In the genomic region with DNA sequence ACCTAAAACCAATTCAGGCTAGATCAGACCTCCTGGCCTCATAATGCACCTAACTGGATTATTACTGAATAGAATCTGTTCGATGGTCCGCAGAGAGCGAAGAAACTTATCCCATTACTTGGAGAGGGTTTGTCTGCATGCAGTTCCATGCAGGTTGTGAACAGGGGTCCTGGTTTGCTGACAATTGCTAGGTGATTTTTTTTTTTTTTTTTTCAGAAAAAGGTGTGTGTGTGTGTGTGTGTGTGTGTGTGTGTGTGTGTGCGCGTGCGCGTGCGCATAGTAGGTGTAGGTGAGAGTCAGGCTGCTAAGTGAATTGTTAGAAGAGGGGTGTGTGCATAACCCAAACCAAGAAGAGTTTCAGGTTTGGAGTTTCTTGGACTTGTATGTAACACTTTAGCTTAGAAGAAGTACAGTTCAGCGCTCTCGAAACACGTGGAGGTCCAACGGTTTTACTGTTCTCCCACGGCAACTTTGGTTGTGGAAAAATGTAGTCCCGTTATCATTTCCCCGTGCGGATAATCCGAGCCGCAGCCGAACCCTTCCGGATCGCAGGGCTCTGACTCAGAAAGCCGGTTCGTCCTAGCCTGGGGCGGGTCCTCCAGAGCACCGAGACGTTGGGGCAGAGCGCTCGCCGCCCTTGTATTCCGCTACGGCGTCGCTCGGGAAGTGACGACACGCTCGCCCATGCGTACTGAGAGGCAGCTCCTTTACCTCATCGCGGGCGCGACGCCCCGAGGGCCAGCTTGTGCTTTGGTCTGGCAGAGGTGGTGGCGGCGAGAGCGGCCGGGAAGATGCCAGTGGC, we compare ENCODE assay signal across 8 mouse cellular contexts. TPM values are rescaled to one million over a fixed set of nuclear protein-coding genes. Genes with fewer than 3 reads are reported as not detected.
DNase-seq lines count a peak whose midpoint lies in the region; ATAC-seq lines count a peak whose summit lies in the region.

Gene Cops8 (plus strand): TSS at position 223 of the 802 bp plus-strand sequence.

- peak; percentile 100 for ATAC-seq in erythroblast, adult 5-6 weeks (replicated peaks; ENCODE audit: low FRiP score, poor library complexity, severe bottlenecking)
- ATAC-seq in kidney, embryonic 15.5 days (replicated peaks; ENCODE audit: low FRiP score) = peak; percentile 98
- peak; percentile 98 for ATAC-seq in monocyte, adult 5-6 weeks (replicated peaks; ENCODE audit: insufficient number of reproducible peaks, low FRiP score, low TSS enrichment, poor library complexity, severe bottlenecking)

- peak within 1 kb of the TSS; percentile 69 for H3K4me2 ChIP-seq in kidney, embryonic 15.5 days

- H3K4me3 ChIP-seq in heart, embryonic 10.5 days = peak within 1 kb of the TSS; percentile 97
- H3K4me3 ChIP-seq in kidney, embryonic 15.5 days (replicated peaks) = peak within 1 kb of the TSS; percentile 86

- H3K4me1 ChIP-seq in heart, embryonic 10.5 days = peaks cover 6% of the 10 kb centered on the region; the same call in 1 of the 2 replicates
- H3K4me1 ChIP-seq in kidney, embryonic 15.5 days = peaks cover 13% of the 10 kb centered on the region

- H3K27ac ChIP-seq in heart, embryonic 10.5 days = peak within 1 kb of the TSS; percentile 92
- peak within 1 kb of the TSS; percentile 78 for H3K27ac ChIP-seq in kidney, embryonic 15.5 days

- peak within 1 kb of the TSS; percentile 86 for H3K9ac ChIP-seq in kidney, embryonic 15.5 days

- H3K9me3 ChIP-seq in heart, embryonic 10.5 days = no peaks in the 10 kb centered on the region
- no peaks in the 10 kb centered on the region for H3K9me3 ChIP-seq in kidney, embryonic 15.5 days (replicated peaks)

- DNase-seq in B cell, adult 2 months = peak; percentile 97
- peak; percentile 99 for DNase-seq in brain, adult 2 months (ENCODE audit: low read depth, low spot score)
- peak; percentile 98 for DNase-seq in heart, embryonic 10.5 days (ENCODE audit: low spot score)
- peak; percentile 94 for DNase-seq in liver
- peak; percentile 92 to 96 for DNase-seq in spleen, postnatal 4 days (ENCODE audit: low spot score in 2 of 2)

- peaks cover 27% of the 10 kb centered on the region for H3K36me3 ChIP-seq in heart, embryonic 10.5 days
- peaks cover 28% of the 10 kb centered on the region for H3K36me3 ChIP-seq in kidney, embryonic 15.5 days

- H3K27me3 ChIP-seq in heart, embryonic 10.5 days (ENCODE audit: insufficient read depth, poor library complexity, severe bottlenecking) = no peaks in the 10 kb centered on the region
- peaks cover 11% of the 10 kb centered on the region; the same call in 1 of the 2 replicates for H3K27me3 ChIP-seq in kidney, embryonic 15.5 days

- 3% methylated on average over 48 of the region's 48 CpGs for WGBS in heart, embryonic 10.5 days
- 5% methylated on average over 48 of the region's 48 CpGs for WGBS in kidney, embryonic 15.5 days

RNA-seq across cellular contexts. Expression of gene Cops8, which starts in this region (rescaled TPM):
- total RNA-seq in erythroblast, adult 5-6 weeks (2015; ENCODE audit: low replicate concordance) = 17.6 and 35.9 TPM in 2 replicates
- total RNA-seq in erythroblast, adult 5-6 weeks (2017; ENCODE audit: low replicate concordance) = 25.8 and 33.8 TPM in 2 replicates
- polyA plus RNA-seq in heart, embryonic 10.5 days (2016; fragmentation: Nextera tagmentation; extraction: Ambion mirVana) = 157 and 170 TPM in 2 replicates
- polyA plus RNA-seq in kidney, embryonic 15.5 days (2015; fragmentation: Nextera tagmentation; extraction: Ambion mirVana) = 146 and 155 TPM in 2 replicates
- 85.2 to 93.0 TPM (median 87.2 TPM) in 3 replicates for total RNA-seq in monocyte, adult 5-6 weeks (2017)

Comparison
In these comparisons a context has a peak if more than half of its experiments do, and no peak if none do; other contexts are left out.
1. Peak in every context shown above with its lines: DNase-seq, ATAC-seq, H3K4me3 ChIP-seq and H3K27ac ChIP-seq.